Mouse (Mus musculus) adrenal gland, postnatal 25 days (tissue): ENCODE results near the gene Atf3. TPM values are rescaled to one million over a fixed set of nuclear protein-coding genes. Genes with fewer than 3 reads are reported as not detected.

Experiments
- DNase-seq: peaks from one replicate; pipeline ENCODE4 v3.0.0; 2021; ENCODE audit warnings: mixed read lengths
- total RNA-seq: library from RNA; stranded (reverse); gene quantifications from 2 replicates; pipeline ENCODE4 v1.2.3, GENCODE M21; 2021

Gene Atf3
- total RNA-seq, 1 experiment from 2014 or later: 0.67 TPM

- DNase-seq: no peak
Observed at GRCm38 (mm10) chr1:191230355-191230931, 12.6 kb upstream of the Atf3 start.

GRCm38 (mm10) chr1:191226570-191226969 lies 8.7 kb upstream of the Atf3 start:
- DNase-seq: no peak

GRCm38 (mm10) chr1:191225771-191226170 lies 7.9 kb upstream of the Atf3 start:
- no peak for DNase-seq

- no peak for DNase-seq
Observed at GRCm38 (mm10) chr1:191224981-191225703, 7.3 kb upstream of the Atf3 start.

- peak; percentile 95 for DNase-seq
Observed at GRCm38 (mm10) chr1:191224302-191224980, 6.6 kb upstream of the Atf3 start.

- DNase-seq: peak; percentile 8
Observed at GRCm38 (mm10) chr1:191223930-191224301, 6.1 kb upstream of the Atf3 start.

- peak; percentile 83 for DNase-seq
Observed at GRCm38 (mm10) chr1:191222031-191222430, 4.2 kb upstream of the Atf3 start.

- no peak for DNase-seq
Observed at GRCm38 (mm10) chr1:191220588-191220987, 2.7 kb upstream of the Atf3 start.

GRCm38 (mm10) chr1:191219748-191220147 lies 1.9 kb upstream of the Atf3 start:
- no peak for DNase-seq

- DNase-seq: no peak
Observed at GRCm38 (mm10) chr1:191218583-191218982, 744 bp upstream of the Atf3 start.

GRCm38 (mm10) chr1:191215776-191216661 lies 1.8 kb downstream of the Atf3 start:
- peak; percentile 37 for DNase-seq

GRCm38 (mm10) chr1:191211096-191211495 lies 6.7 kb downstream of the Atf3 start:
- DNase-seq: no peak

GRCm38 (mm10) chr1:191205791-191206190 lies 12.0 kb downstream of the Atf3 start:
- DNase-seq: no peak

- no peak for DNase-seq
Observed at GRCm38 (mm10) chr1:191204876-191205275, 13.0 kb downstream of the Atf3 start.

- DNase-seq: no peak
Observed at GRCm38 (mm10) chr1:191203496-191203895, 14.3 kb downstream of the Atf3 start.

- DNase-seq: no peak
Observed at GRCm38 (mm10) chr1:191202208-191202952, 15.5 kb downstream of the Atf3 start.

GRCm38 (mm10) chr1:191200816-191201602 lies 16.8 kb downstream of the Atf3 start:
- DNase-seq: no peak

- DNase-seq: no peak
Observed at GRCm38 (mm10) chr1:191197916-191198315, 19.9 kb downstream of the Atf3 start.

GRCm38 (mm10) chr1:191196016-191196415 lies 21.8 kb downstream of the Atf3 start:
- DNase-seq: no peak

- DNase-seq: no peak
Observed at GRCm38 (mm10) chr1:191193657-191194424, 24.0 kb downstream of the Atf3 start.
